Mouse (Mus musculus) forebrain, postnatal 0 days (tissue): ENCODE data around the gene Arntl2. TPM values are rescaled to one million over a fixed set of nuclear protein-coding genes. Genes with fewer than 3 reads are reported as not detected.

Source experiments
- ATAC-seq: fragments of 200-750 bp; cut with Nextera tagmentation; 2 replicates; pipeline ENCODE4 v1.8.0; 2017; ENCODE audit warnings: mild to moderate bottlenecking, moderate library complexity
- DNase-seq: peaks from one replicate; pipeline ENCODE4 v3.0.0-alpha.2; 2015
- H3K27ac ChIP-seq: fragments of 300-500 bp; sonication (generic); 2 replicates; pipeline ENCODE4 v1.5.1; 2014; ENCODE audit warnings: low read depth, mild to moderate bottlenecking, antibody characterized with exemption, low read length, moderate library complexity, mixed read lengths
- H3K27me3 ChIP-seq: fragments of 300-500 bp; sonication (generic); 2 replicates; pipeline ENCODE4 v1.6.1; 2014; ENCODE audit warnings: mild to moderate bottlenecking, low read length, mixed read lengths; ENCODE audit not compliant: insufficient read depth
- H3K36me3 ChIP-seq: fragments of 300-500 bp; sonication (generic); 2 replicates; pipeline ENCODE4 v1.6.1; 2014; ENCODE audit warnings: mild to moderate bottlenecking, moderate library complexity; ENCODE audit not compliant: insufficient read depth
- H3K4me1 ChIP-seq: fragments of 300-500 bp; sonication (generic); 2 replicates; pipeline ENCODE4 v1.6.1; 2014; ENCODE audit warnings: antibody characterized with exemption; ENCODE audit not compliant: insufficient read depth
- H3K4me2 ChIP-seq: fragments of 300-500 bp; sonication (generic); 2 replicates; pipeline ENCODE4 v1.6.1; 2014; ENCODE audit warnings: low read depth, mild to moderate bottlenecking, moderate library complexity
- H3K4me3 ChIP-seq: fragments of 300-500 bp; sonication (generic); 2 replicates; pipeline ENCODE4 v1.5.1; 2014; ENCODE audit warnings: low read depth, low read length, mixed read lengths
- H3K9ac ChIP-seq: fragments of 300-500 bp; sonication (generic); 2 replicates; pipeline ENCODE4 v1.6.1; 2014; ENCODE audit warnings: mild to moderate bottlenecking
- H3K9me3 ChIP-seq: fragments of 300-500 bp; sonication (generic); 2 replicates; pipeline ENCODE4 v1.6.1; 2016; ENCODE audit warnings: low read length
- CTCF ChIP-seq: sonication (generic); IDR thresholded peaks from 2 replicates; pipeline ENCODE4 v1.5.1; 2016; ENCODE audit warnings: antibody characterized with exemption, control low read depth, low read depth
- WGBS: fragments of 180-500 bp; shearing (Covaris S2); extraction: QIAGEN DNeasy Blood & Tissue Kit; methylation state at CpG from one replicate; pipeline ENCODE4 v1.1.7; 2014; 5-methylcytosine and 5-hydroxymethylcytosine counted together
- polyA plus RNA-seq: library from polyadenylated mRNA; unstranded; fragments of >200 nt; fragmentation: Nextera tagmentation; extraction: Ambion mirVana; gene quantifications from 2 replicates; pipeline ENCODE4 v1.2.1, GENCODE M21; 2015
- total RNA-seq: library from RNA; depleted of rRNA; stranded (reverse); fragments of >200 nt; gene quantifications from 2 replicates; pipeline ENCODE4 v1.2.3, GENCODE M21; 2014; rRNA removed

Gene Arntl2
- total RNA-seq (2.7 and 3.5 TPM in 2 replicates), polyA plus RNA-seq (2.3 and 4.5 TPM in 2 replicates)

GRCm38 (mm10) chr6:146795924-146796545 lies at the start of gene Arntl2:
Gene Arntl2, plus strand, starts transcription at chr6:146796055.
- DNase-seq (peak; percentile 74), ATAC-seq (peak; percentile 97)
- H3K27ac ChIP-seq = no peak within 1 kb of the TSS
- H3K9me3 ChIP-seq = no peaks in the 10 kb centered on the region
- no peaks in the 10 kb centered on the region for H3K4me1 ChIP-seq
- 3% methylated on average over 36 of the region's 36 CpGs for WGBS
- no peaks in the 10 kb centered on the region for H3K36me3 ChIP-seq
- no peaks in the 10 kb centered on the region for H3K27me3 ChIP-seq
- TF ChIP-seq CTCF = peak; percentile 7; the same call in 1 of the 2 replicates
- peak within 1 kb of the TSS; percentile 58 for H3K4me3 ChIP-seq
- H3K9ac ChIP-seq = peak within 1 kb of the TSS; percentile 68
- peak within 1 kb of the TSS; percentile 86 for H3K4me2 ChIP-seq

GRCm38 (mm10) chr6:146746577-146746976 lies 49.3 kb upstream of the Arntl2 start:
- H3K9me3 ChIP-seq = no peaks in the 10 kb centered on the region
- ATAC-seq (peak; percentile 36; the same call in 1 of the 2 replicates), DNase-seq (peak; percentile 16)
- no peaks in the 10 kb centered on the region for H3K36me3 ChIP-seq
- TF ChIP-seq CTCF = no peak
- no peak overlapping the region for H3K27ac ChIP-seq
- no peak overlapping the region for H3K9ac ChIP-seq
- H3K27me3 ChIP-seq = no peaks in the 10 kb centered on the region
- 54% methylated on average over 5 of the region's 5 CpGs for WGBS
- peaks cover 7% of the 10 kb centered on the region for H3K4me1 ChIP-seq
- H3K4me2 ChIP-seq = no peak overlapping the region
- no peak overlapping the region for H3K4me3 ChIP-seq

- no peak overlapping the region for H3K27ac ChIP-seq
- ATAC-seq (no peak), DNase-seq (no peak)
- H3K4me2 ChIP-seq = no peak overlapping the region
- no peak overlapping the region for H3K9ac ChIP-seq
- H3K27me3 ChIP-seq = no peaks in the 10 kb centered on the region
- H3K9me3 ChIP-seq = no peaks in the 10 kb centered on the region
- no peak overlapping the region for H3K4me3 ChIP-seq
- no peaks in the 10 kb centered on the region for H3K36me3 ChIP-seq
- TF ChIP-seq CTCF = no peak
- peaks cover 7% of the 10 kb centered on the region for H3K4me1 ChIP-seq
Measured at GRCm38 (mm10) chr6:146747057-146747456, 48.8 kb upstream of the Arntl2 start.

GRCm38 (mm10) chr6:146748271-146748670 lies 47.6 kb upstream of the Arntl2 start:
- H3K27ac ChIP-seq = no peak overlapping the region
- TF ChIP-seq CTCF = no peak
- no peaks in the 10 kb centered on the region for H3K27me3 ChIP-seq
- DNase-seq = no peak
- H3K4me1 ChIP-seq = peaks cover 10% of the 10 kb centered on the region
- 94% methylated on average over 1 of the region's 1 CpGs for WGBS
- no peak overlapping the region for H3K4me2 ChIP-seq
- no peaks in the 10 kb centered on the region for H3K36me3 ChIP-seq
- no peak for ATAC-seq
- H3K4me3 ChIP-seq = no peak overlapping the region
- no peak overlapping the region for H3K9ac ChIP-seq
- H3K9me3 ChIP-seq = no peaks in the 10 kb centered on the region

- no peaks in the 10 kb centered on the region for H3K27me3 ChIP-seq
- 49% methylated on average over 1 of the region's 1 CpGs for WGBS
- DNase-seq (no peak), ATAC-seq (no peak)
- no peak overlapping the region for H3K27ac ChIP-seq
- no peak overlapping the region for H3K4me2 ChIP-seq
- peaks cover 9% of the 10 kb centered on the region; the same call in 1 of the 2 replicates for H3K4me1 ChIP-seq
- no peak for TF ChIP-seq CTCF
- H3K9ac ChIP-seq = no peak overlapping the region
- no peaks in the 10 kb centered on the region for H3K36me3 ChIP-seq
- H3K9me3 ChIP-seq = no peaks in the 10 kb centered on the region
- no peak overlapping the region for H3K4me3 ChIP-seq
Measured at GRCm38 (mm10) chr6:146751671-146752070, 44.2 kb upstream of the Arntl2 start.

GRCm38 (mm10) chr6:146752178-146752577 lies 43.7 kb upstream of the Arntl2 start:
- WGBS = 83% methylated on average over 2 of the region's 2 CpGs
- Histone ChIP-seq H3K27ac (no peak overlapping the region), H3K36me3 (no peaks in the 10 kb centered on the region), H3K4me1 (peaks cover 4% of the 10 kb centered on the region; the same call in 1 of the 2 replicates), H3K9ac (no peak overlapping the region), H3K9me3 (no peaks in the 10 kb centered on the region), H3K4me2 (no peak overlapping the region), H3K27me3 (no peaks in the 10 kb centered on the region), H3K4me3 (no peak overlapping the region)
- DNase-seq = no peak
- no peak for ATAC-seq
- no peak for TF ChIP-seq CTCF

GRCm38 (mm10) chr6:146752612-146753011 lies 43.2 kb upstream of the Arntl2 start:
- ATAC-seq (no peak), DNase-seq (no peak)
- WGBS = 38% methylated on average over 1 of the region's 1 CpGs
- Histone ChIP-seq H3K4me2 (no peak overlapping the region), H3K36me3 (no peaks in the 10 kb centered on the region), H3K4me1 (0 out of 2 replicates have a peak, but pooled peaks cover 3% of the 10 kb centered on the region), H3K9me3 (no peaks in the 10 kb centered on the region), H3K4me3 (no peak overlapping the region), H3K27me3 (no peaks in the 10 kb centered on the region), H3K27ac (no peak overlapping the region), H3K9ac (no peak overlapping the region)
- TF ChIP-seq CTCF = no peak
